Mouse (Mus musculus): ENCODE measurements around the gene Eri2.

Gene Eri2

GRCm38 (mm10) chr7:119793586-119794250 is at the start of gene Eri2, which contains the start of gene Rexo5:
TSS of gene Eri2 (minus strand) at chr7:119794058.
TSS of gene Rexo5 (plus strand) at chr7:119794006.
- DNase-seq: peak; percentile 68

GRCm38 (mm10) chr7:119841820-119842449 is 48.1 kb upstream of the Eri2 start:
- DNase-seq: no peak

- DNase-seq: no peak
Observed at GRCm38 (mm10) chr7:119835996-119836777, 42.3 kb upstream of the Eri2 start.

- DNase-seq: no peak
Observed at GRCm38 (mm10) chr7:119835371-119835770, 41.5 kb upstream of the Eri2 start.

- DNase-seq: no peak
Observed at GRCm38 (mm10) chr7:119808723-119809122, 14.9 kb upstream of the Eri2 start.

- no peak for DNase-seq
Observed at GRCm38 (mm10) chr7:119807396-119807795, 13.5 kb upstream of the Eri2 start.

- DNase-seq: no peak
Observed at GRCm38 (mm10) chr7:119800991-119801390, 7.1 kb upstream of the Eri2 start.

GRCm38 (mm10) chr7:119800488-119800887 is 6.6 kb upstream of the Eri2 start:
- no peak for DNase-seq

- no peak for DNase-seq
Observed at GRCm38 (mm10) chr7:119795311-119795710, 1.5 kb upstream of the Eri2 start.

- no peak for DNase-seq
Observed at GRCm38 (mm10) chr7:119794251-119794638, 387 bp upstream of the Eri2 start.

GRCm38 (mm10) chr7:119789024-119789423 is 4.8 kb downstream of the Eri2 start:
- no peak for DNase-seq

- DNase-seq: no peak
Observed at GRCm38 (mm10) chr7:119784908-119785307, 8.9 kb downstream of the Eri2 start.

GRCm38 (mm10) chr7:119783453-119783852 is 10.4 kb downstream of the Eri2 start:
- DNase-seq: no peak

GRCm38 (mm10) chr7:119769895-119770294 is 24.0 kb downstream of the Eri2 start:
- DNase-seq: no peak

GRCm38 (mm10) chr7:119766996-119767395 is 26.9 kb downstream of the Eri2 start:
- DNase-seq: no peak

- DNase-seq: no peak
Observed at GRCm38 (mm10) chr7:119764377-119764776, 29.5 kb downstream of the Eri2 start.

GRCm38 (mm10) chr7:119762166-119762697 is 31.6 kb downstream of the Eri2 start:
- DNase-seq: no peak

GRCm38 (mm10) chr7:119760527-119760951 is 33.3 kb downstream of the Eri2 start, which contains the start of gene Acsm3:
TSS of gene Acsm3 (plus strand) at chr7:119760923.
- DNase-seq: peak; percentile 21

GRCm38 (mm10) chr7:119753696-119754095 is 40.2 kb downstream of the Eri2 start:
- DNase-seq: no peak

GRCm38 (mm10) chr7:119749942-119750341 is 43.9 kb downstream of the Eri2 start:
- DNase-seq: peak; percentile 62

GRCm38 (mm10) chr7:119748761-119749160 is 45.1 kb downstream of the Eri2 start:
- no peak for DNase-seq

- DNase-seq: peak; percentile 77
Observed at GRCm38 (mm10) chr7:119745869-119746268, 48.0 kb downstream of the Eri2 start.

- no peak for DNase-seq
Observed at GRCm38 (mm10) chr7:119744321-119744720, 49.5 kb downstream of the Eri2 start.

All from kidney, adult 11 months (tissue).